Mouse (Mus musculus) stomach, embryonic 16.5 days (tissue): ENCODE measurements around the gene Tmprss2. TPM values are rescaled to one million over a fixed set of nuclear protein-coding genes. Genes with fewer than 3 reads are reported as not detected.

Experiments used
- ATAC-seq: fragments of 200-750 bp; cut with Nextera tagmentation; 2 replicates; pipeline ENCODE4 v1.8.0; 2017; ENCODE audit warnings: moderate number of reproducible peaks, moderate TSS enrichment; ENCODE audit not compliant: insufficient read depth, low FRiP score
- H3K27ac ChIP-seq: fragments of 300-500 bp; sonication (generic); 2 replicates; pipeline ENCODE4 v1.5.1; 2014; ENCODE audit warnings: low read length
- H3K27me3 ChIP-seq: fragments of 300-500 bp; sonication (generic); 2 replicates; pipeline ENCODE4 v1.6.1; 2014; ENCODE audit warnings: low read length, control low read depth, mixed read lengths; ENCODE audit not compliant: control insufficient read depth, insufficient read depth
- H3K36me3 ChIP-seq: fragments of 300-500 bp; sonication (generic); 2 replicates; pipeline ENCODE4 v1.6.1; 2014; ENCODE audit warnings: low read length; ENCODE audit not compliant: control insufficient read depth, insufficient read depth
- H3K4me1 ChIP-seq: fragments of 300-500 bp; sonication (generic); 2 replicates; pipeline ENCODE4 v1.6.1; 2014; ENCODE audit warnings: low read length, control low read depth, mixed read lengths; ENCODE audit not compliant: control insufficient read depth, insufficient read depth
- H3K4me2 ChIP-seq: fragments of 300-500 bp; sonication (generic); 2 replicates; pipeline ENCODE4 v1.6.1; 2014; ENCODE audit warnings: low read depth, low read length, mixed read lengths
- H3K4me3 ChIP-seq: fragments of 300-500 bp; sonication (generic); replicated peaks from 2 replicates; pipeline ENCODE4 v1.5.1; 2014; ENCODE audit warnings: mild to moderate bottlenecking, low read length
- H3K9ac ChIP-seq: fragments of 300-500 bp; sonication (generic); 2 replicates; pipeline ENCODE4 v1.6.1; 2014; ENCODE audit warnings: low read length
- H3K9me3 ChIP-seq: fragments of 300-500 bp; sonication (generic); replicated peaks from 2 replicates; pipeline ENCODE4 v1.6.1; 2016; ENCODE audit warnings: low read length, control low read depth; ENCODE audit not compliant: control insufficient read depth
- WGBS: fragments of 180-500 bp; shearing (Covaris S2); extraction: QIAGEN DNeasy Blood & Tissue Kit; methylation state at CpG from one replicate; pipeline ENCODE4 v1.1.7; 2014; 5-methylcytosine and 5-hydroxymethylcytosine counted together
- polyA plus RNA-seq: library from polyadenylated mRNA; unstranded; fragments of >200 nt; fragmentation: Nextera tagmentation; extraction: Ambion mirVana; gene quantifications from 2 replicates; pipeline ENCODE4 v1.2.1, GENCODE M21; 2015

The Tmprss2 gene
- polyA plus RNA-seq, 1 experiment from 2014 or later, result 47.3 TPM

DNA sequence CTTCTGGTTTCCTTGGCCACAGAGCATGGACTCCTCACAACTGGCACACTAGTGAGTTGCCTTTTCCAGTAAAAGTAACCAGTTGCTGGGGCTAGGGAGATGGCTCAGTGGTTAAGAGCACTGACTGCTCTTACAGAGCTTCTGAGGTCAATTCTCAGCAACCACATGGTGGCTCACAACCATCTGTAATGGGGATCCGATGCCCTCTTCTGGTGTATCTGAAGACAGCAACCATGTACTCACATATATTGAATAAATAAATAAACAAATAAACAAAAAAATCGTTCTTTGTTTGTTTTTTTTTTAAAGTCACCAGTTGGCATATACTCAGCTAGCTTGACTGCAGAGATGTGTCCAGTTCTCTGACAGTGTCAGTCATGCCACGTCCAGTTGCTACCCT lies 94.7 kb downstream of the Tmprss2 start:
- no peak overlapping the region for H3K4me3 ChIP-seq
- H3K9me3 ChIP-seq, result no peaks in the 10 kb centered on the region
- ATAC-seq, result no peak
- H3K36me3 ChIP-seq, result no peaks in the 10 kb centered on the region
- no peak overlapping the region for H3K9ac ChIP-seq
- no peaks in the 10 kb centered on the region for H3K4me1 ChIP-seq
- 73% methylated on average over 3 of the region's 3 CpGs for WGBS
- no peak overlapping the region for H3K4me2 ChIP-seq
- H3K27ac ChIP-seq, result no peak overlapping the region
- no peaks in the 10 kb centered on the region for H3K27me3 ChIP-seq

Other genes with a start within 250 kb of the Tmprss2 start
- 0.21 and 0.31 TPM in 2 replicates for gene Mx1, start 148.3 kb downstream of the Tmprss2 start, polyA plus RNA-seq
- gene Fam3b, start 96.4 kb downstream of the Tmprss2 start, polyA plus RNA-seq, result 5.9 and 9.3 TPM in 2 replicates
- gene Ripk4, start 152.6 kb upstream of the Tmprss2 start, polyA plus RNA-seq, result 31.2 and 42.7 TPM in 2 replicates
- 10.0 and 10.4 TPM in 2 replicates for gene Prdm15, start 240.7 kb upstream of the Tmprss2 start, polyA plus RNA-seq